Mouse (Mus musculus): ENCODE data around the gene Hfe.
"Not testable (repeated sequence)": the region's sequence is repeated elsewhere in the genome, so short reads cannot be mapped to it uniquely, and the experiment has no call there.

Hfe gene

GRCm38 (mm10) chr13:23682947-23683754 is 27.5 kb downstream of the Hfe start:
- DNase-seq: not testable (repeated sequence)

- DNase-seq: no peak
These were observed 28.1 kb downstream of the Hfe start for GRCm38 (mm10) chr13:23682623-23682946.

GRCm38 (mm10) chr13:23681990-23682582 is 28.6 kb downstream of the Hfe start:
- DNase-seq: no peak

GRCm38 (mm10) chr13:23662536-23662935 is 48.1 kb downstream of the Hfe start:
- no peak for DNase-seq

- no peak for DNase-seq
These were observed 50.9 kb downstream of the Hfe start for GRCm38 (mm10) chr13:23659636-23660366.
